Mouse (Mus musculus) layer of hippocampus, postnatal 10 days (tissue): ENCODE results near the gene Card11. TPM values are rescaled to one million over a fixed set of nuclear protein-coding genes. Genes with fewer than 3 reads are reported as not detected.

Source experiments
- DNase-seq, 2 experiments: peaks; one replicate each; pipeline ENCODE4 v3.0.0; 2021; ENCODE audit warnings: low spot score in 2 of 2
- total RNA-seq, 2 experiments: library from RNA; stranded (reverse); gene quantifications; 2 replicates each; pipeline ENCODE4 v1.2.3; 2021

Card11 gene
- total RNA-seq, 2 experiments from 2014 or later: 0.21 to 0.36 TPM

DNA sequence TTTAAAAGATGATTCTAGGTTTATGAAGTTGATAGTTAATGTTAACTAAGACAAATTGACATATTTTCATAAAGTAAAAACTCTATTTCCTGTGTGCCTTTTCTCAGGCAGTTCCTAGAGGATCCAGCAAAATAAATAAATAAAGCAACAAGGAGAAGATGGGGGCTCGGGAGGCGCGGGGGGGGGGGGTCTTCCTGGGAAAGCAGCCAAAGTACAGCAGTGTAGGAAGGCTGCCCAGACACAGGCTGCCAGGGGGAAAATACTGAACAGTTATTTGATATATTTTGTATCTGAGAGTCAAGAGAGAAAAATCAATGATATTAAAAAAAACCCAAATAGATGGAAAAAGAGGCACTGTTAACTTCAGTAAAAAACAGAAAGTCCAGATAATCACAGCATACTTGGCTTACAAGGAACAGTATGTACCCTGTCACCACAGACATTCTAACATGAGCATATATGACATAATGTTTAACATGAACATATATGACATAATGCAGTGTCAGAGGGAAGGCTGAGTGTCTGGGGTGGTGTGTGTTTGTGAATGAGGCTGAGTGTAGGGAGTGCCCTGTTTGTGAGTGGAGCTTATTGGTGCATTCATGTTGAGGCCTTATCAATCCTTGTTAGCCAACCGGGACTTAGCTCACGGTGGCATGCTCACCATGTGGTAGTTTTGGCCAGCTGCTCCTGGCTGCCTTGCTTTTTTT, 68.7 kb downstream of the Card11 start:
- no peak for DNase-seq

GRCm38 (mm10) chr5:140918519-140918918, 81.9 kb downstream of the Card11 start:
- DNase-seq: no peak

DNA sequence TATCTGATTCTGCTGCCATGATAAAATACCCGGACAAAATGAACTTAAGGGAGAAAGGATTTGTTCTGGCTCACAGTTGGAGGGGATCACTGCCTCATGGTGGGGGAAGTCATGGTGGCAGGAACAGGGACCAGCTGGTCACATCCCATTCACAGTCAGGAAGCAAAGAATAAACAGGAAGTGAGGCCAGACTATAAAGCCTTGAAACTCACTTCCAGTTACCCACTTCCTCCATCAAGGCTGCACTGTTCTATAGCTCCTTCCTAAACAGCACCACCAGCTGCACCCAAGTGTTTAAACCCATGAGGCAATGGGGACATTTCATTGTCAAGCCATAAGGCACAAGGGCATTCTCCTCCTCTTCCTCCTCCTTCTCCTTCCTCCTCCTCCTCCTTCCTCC, 82.6 kb downstream of the Card11 start:
- no peak for DNase-seq

GRCm38 (mm10) chr5:140910841-140911240, 89.5 kb downstream of the Card11 start:
- peak in 1 of 2 experiments; percentile 24 for DNase-seq

DNA sequence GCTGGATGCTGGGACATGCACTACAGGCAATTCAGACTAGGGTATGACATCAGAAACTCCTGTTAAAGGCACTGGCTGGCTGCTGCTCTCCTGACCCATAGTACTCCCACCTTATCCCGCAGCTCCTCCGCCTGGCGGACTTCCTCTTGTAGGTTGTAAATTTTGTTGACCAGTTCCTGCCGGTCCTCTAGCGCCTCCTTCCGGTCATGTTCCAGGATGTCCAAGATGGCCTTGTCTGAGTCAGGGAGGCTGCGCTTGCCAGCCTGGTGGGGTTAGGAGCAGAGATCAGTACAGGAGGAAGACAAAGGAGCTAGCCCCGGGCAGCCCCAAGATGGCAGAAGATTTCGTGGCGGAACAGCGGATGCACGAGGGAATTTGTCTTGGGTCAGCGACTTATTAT, 99.5 kb downstream of the Card11 start:
- DNase-seq: no peak

GRCm38 (mm10) chr5:140891080-140891479, 109.3 kb downstream of the Card11 start:
- DNase-seq: peak in 1 of 2 experiments; percentile 45

DNA sequence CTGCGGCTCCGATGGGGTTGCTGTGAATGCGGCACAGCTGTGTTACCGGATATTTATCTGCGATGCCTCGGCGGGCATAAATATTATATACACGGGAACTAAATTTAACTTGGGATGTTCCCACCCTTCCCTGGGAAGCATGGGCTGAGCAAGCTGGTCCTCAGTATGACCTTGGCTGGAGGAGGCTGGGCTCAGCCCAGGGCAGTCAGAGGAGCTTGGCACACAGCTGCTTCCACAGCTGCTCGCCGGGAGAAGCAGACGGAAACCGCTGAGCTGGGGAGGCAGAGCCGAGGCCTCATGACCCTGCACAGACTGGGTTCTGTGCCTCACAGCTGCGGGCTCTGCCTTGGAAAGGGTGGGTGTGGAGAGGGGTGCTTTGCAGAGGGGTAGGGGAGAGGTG, 110.3 kb downstream of the Card11 start:
- DNase-seq: no peak

DNA sequence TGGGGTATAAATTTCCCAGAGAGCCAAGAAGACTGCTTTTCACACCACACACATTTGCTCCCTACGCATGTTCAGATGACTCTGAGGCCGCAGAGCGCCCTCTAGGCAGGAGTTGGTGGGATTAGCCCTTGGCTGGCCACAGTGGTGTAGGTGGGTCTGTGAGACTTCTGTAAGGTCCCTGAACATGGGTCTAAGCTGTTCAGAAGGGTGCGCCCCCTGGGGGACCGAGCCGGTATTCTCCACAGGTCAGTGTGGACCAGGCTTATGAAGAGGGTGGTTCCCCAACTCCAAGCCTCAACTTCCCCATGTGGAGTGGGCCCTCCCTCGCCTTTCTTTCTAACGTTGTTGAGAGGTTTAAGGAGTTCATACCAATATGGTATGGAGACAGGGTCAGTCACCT, 110.8 kb downstream of the Card11 start:
- DNase-seq: peak; percentile 55 to 57

- no peak for DNase-seq
Measured at GRCm38 (mm10) chr5:140887871-140888270, 112.5 kb downstream of the Card11 start.

DNA sequence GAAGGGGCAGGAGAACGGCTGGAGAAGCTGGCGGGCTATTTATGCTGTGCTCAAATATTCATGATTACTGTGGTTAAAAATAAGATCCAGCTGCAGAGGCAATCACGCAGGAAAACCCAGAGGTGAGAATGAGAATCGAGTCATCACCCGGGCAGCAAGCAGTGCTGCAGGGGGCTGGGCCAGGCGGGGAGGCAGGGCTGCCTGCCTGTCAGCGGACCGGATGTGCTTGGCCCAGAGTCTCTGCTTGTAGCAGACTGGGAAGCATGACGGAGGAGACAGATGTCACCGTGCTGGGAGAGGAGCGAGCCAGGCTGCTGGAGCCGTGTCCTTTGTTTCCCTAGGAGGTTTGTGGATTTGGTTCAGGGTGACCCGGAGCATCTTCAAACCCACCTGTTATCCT, 115.4 kb downstream of the Card11 start:
- peak; percentile 46 to 54 for DNase-seq

- DNase-seq: no peak
Measured at GRCm38 (mm10) chr5:140882391-140882790, 118.0 kb downstream of the Card11 start.

GRCm38 (mm10) chr5:140880151-140880550, 120.2 kb downstream of the Card11 start:
- no peak for DNase-seq

DNA sequence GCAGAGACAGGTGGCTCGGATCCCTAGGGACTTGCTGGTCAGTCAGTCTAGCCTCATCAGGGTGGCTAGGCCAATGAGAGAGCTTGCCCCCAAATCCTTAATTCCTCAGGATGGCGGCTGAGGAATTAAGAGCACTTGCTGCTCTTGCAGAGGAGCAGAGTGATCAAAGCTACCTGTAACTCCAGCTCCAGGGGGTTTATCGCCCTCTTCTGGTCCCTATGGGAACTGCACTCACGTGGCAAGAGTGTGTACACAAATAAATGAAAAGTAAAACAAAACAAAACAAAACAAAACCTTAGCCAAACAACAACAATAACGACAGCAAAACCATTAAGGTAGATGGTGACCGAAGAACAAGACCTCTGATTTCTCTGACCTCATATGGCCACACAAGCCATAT, 121.7 kb downstream of the Card11 start:
- no peak for DNase-seq

DNA sequence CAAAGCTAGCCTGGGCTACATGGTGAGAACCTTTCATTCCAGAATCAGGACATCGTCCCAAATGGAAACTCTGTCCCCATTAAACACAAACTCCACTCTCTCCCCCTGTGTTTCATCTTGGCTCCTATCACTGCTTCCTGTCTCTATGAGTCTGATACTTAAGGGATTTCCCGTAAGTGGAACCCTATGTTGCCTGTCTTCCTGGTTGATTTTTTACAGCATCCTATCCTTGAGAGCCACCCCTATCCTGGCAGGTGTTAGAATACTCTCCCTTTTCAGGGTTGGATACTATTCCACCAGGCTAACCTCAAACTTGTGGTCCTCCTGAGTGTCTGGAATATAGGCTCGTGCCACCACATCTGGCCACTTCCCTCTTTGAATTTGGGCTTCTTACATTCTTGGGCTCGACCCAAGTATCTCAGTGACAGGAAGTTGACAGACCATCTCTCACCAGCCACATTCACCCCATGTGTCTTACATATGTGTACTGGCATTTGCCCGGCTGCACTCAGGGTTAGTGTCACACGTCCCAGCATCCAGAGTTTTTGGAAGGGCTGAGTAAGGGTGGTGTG, 126.6 kb downstream of the Card11 start:
- DNase-seq: no peak

DNA sequence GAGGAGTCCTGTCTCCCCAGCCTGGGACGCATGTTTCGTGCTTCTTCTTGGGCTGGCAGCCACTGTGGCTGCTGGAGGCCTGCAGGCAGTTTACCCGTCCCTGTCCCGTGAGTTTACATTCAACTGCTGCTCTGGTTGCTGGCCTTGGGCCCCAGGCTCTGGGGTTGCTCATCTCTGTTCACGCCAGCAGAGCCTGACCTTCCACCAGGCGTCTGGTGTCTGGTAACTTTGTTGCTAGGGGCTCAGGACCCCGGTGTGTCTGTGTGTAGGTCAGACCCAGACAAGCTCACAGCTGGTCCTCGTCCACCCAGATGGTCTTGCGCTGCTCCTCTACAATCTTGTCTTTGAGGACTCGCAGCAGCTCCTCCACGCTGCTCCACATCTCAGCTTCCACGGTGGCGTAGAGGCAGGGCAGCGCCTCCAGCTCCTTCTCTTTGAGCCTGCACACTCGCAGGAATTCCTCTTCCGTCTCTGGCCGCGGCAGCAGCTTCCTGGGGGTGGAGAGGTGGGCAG, 127.3 kb downstream of the Card11 start:
- DNase-seq: peak in 1 of 2 experiments; percentile 37

DNA sequence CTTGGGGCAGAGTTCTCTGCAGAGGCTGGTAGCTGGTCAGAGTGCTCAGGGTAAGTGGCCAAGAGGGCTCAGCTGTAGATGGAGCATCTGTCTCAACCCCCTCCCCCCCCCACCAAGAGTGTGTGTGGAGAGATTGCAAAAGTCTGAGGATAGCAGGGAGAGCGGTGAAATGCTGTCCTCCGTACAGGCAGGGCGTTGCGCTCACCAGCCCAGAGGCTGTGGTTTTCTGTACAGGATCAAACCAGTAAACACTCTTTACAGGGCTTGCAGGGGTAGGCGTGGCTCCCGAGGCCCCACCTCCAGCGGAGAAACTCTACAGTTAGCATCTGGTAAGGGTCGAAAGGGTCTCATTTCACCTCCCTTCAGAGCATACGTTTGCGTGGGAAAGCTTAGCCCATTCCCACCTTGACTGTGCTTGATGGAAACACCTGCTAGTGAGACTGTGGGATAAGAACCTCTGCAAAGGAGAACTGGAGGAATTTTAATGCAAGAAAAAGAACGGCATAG, 127.8 kb downstream of the Card11 start:
- no peak for DNase-seq

DNA sequence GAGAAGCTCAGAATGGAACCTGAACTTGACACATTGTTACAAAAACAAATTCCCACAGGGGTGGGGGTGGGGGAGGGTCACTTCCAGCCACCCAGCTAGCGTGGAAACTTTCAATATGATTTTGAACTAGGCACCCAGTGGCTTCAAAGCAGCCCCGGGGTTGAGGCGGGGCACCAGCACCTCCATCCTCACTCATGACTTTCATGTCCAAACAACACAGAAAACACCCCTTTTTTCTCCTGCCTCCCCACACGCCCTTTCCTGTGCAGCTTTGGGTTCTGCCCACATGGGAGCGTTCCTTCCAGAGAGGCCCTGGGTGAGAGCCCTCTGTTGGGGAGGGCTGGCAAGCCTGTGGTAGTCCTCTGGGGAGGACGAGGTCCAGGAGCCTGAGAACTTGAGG, 129.1 kb downstream of the Card11 start:
- DNase-seq: no peak

DNA sequence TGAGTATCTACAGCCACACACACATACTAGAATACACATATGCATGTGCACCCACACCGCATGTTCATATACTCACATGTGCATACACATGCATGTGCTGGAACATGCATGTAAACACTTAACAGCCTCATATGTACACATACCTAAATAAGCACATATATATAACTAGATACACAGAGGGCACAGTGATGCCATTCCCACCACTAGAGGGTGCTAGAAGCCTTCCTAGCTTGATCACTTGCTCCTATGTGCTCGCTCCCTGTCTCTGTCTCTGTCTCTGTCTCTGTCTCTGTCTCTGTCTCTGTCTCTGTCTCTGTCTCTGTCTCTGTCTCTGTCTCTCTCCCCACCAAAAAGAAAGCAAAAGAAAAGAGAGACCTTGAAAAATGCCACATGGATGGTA, 131.3 kb downstream of the Card11 start:
- peak; percentile 65 to 78 for DNase-seq

DNA sequence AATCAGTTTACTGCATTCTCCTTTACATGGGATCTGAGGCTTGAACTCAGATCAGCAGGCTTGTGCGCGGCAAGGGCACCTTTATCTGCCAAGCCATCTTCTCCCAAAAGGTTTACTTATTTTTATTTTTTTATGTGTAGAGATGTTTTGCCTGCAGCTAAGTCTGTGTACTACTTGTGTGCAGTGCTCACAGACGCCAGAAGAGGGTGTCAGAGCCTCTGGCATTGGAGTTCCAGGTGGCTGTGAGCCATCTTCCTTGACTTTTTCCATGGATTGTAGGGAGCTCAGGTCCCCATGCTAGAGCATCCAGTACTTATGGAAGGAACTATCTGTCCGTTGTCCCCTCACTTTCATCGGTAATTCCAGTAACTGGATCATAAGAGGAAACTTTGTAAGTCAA, 140.7 kb downstream of the Card11 start:
- peak in 1 of 2 experiments; percentile 34 for DNase-seq

- DNase-seq: no peak
Measured at GRCm38 (mm10) chr5:140858335-140858734, 142.0 kb downstream of the Card11 start.

DNA sequence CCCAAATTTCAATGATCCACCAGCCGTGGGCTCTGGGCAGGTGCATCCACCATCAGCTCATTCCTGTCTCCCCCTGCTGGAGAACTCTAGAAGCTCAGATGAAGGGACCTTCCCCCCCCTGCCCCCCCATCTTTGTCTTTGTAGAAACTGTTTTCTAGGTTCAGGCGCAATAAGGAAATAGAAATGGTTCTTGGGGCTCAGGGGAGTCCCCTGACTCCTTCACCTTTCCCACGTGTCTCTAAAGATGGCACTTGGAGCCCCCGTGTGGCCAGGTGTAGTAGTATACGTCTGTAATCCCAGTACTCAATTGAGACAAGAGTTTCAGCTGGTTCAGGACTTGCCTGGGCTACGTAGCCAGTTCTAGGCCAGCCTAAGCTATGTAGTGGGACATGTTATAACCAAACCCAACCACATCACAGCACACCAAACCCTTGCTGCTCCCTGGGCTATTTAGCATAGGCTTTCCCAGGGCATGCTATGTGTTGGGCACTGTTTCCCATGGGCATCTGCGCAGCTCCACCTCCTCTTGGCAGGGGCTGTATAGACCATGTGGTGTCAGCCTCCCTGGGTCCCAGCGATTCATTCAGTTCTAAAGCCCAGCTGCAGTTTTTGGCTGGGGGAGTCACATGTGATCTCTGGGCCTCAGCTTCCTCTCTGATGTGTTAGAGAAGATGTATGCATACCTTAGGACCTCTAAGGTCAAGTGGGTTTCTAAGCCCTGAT, 142.8 kb downstream of the Card11 start:
- DNase-seq: peak; percentile 46 to 52
